Mouse (Mus musculus): ENCODE results near the gene Slc37a4.
"Not testable (repeated sequence)": the region's sequence is repeated elsewhere in the genome, so short reads cannot be mapped to it uniquely, and the experiment has no call there.

Slc37a4 gene

DNA sequence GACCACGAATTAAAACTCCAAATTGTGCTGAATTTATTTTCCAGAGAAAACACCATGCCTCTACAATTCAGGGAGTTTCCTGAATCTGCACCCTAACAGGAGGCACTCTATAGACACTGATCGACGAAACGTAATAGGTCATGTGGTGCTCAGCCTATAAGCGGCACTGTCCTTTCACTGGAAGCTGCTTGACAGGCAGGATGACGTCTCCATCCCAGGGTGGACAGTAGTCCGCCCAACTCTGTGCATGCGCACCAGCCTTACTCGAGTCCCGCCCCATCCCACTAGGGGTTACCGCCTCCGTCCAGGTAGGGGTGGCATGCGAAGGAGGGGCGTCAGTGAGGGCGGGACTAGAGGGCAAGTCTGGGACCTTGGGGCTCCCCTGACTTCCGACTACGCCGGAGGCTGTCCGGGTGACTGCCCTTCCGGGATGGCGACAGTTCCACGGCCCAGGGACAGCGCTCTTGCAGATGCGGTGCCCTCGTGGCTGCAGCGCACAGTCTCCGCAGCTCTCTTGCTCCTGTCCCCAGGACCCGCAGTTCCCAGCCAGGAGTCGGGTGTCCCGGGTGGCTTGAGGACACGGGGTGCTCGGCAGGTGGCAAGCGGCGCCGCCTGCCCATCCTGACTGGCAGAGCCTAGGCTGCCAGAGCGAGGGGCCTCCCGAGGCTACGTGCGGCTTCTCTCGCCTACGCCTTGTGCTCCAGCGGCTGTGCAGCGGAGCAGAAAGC lies at the start of gene Slc37a4:
Gene Slc37a4, plus strand, starts transcription at position 169 of the 728 bp plus-strand sequence.
- DNase-seq (ENCODE audit: low spot score in 2 of 2) = peak; percentile 92 to 95

DNA sequence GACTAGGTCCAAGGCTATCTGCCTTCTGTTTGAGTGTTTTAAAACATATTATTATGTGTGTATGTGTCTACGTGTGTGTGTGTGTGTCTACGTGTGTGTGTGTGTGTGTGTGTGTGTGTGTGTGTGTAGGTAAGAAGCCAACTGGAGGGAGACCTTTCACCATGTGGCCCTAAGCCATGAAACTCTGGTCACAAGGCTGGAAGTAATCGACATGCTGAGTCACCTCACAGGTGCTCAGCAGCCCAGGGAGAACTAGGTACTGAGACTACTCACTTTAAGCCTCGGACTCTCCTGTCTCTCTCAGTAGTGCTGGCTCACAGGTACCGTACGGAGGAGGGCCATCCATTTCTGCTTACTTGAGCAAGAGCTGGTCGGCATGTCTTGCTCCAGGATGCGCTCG lies 49.5 kb upstream of the Slc37a4 start:
- no peak for DNase-seq (ENCODE audit: low spot score in 2 of 2)

DNA sequence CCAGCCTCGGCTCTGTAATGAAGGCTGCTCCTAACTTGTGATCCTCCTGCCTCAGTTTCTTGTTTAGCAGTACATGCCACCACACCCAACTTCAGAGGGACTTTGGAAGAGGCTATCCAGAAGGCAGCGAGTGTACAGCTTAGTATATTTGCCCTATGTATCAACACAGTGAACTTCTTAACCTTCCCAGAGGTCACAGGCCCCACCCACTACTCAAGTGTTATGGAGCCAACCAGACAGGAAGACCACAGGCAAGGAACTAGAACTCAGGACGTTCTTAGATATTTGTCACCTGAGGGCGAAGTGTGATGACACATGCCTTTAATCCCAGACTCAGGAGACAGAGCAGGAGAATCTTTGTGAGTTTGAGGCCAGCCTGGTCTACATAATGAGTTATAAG lies 49.0 kb upstream of the Slc37a4 start:
- no peak for DNase-seq (ENCODE audit: low spot score in 2 of 2)

DNA sequence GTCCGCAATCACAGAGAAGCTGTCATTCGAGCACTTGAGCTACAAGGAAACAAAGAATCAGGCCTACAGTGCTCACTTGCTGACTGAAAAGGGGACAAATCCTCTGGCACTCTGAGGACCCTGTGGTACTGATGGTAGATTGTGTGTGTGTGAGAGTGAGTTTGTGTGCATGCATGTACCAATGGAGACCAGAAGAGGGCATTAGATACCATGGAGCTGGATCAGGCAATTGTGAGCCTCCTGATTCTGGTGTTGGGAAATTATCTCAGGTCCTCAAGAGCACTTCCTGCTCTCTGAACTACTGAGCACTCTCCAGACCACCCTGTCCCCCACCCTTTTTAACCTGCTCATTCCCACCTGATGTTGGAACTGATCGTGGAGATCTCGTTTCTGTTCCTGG lies 48.1 kb upstream of the Slc37a4 start:
- DNase-seq (ENCODE audit: low spot score in 2 of 2) = no peak

DNA sequence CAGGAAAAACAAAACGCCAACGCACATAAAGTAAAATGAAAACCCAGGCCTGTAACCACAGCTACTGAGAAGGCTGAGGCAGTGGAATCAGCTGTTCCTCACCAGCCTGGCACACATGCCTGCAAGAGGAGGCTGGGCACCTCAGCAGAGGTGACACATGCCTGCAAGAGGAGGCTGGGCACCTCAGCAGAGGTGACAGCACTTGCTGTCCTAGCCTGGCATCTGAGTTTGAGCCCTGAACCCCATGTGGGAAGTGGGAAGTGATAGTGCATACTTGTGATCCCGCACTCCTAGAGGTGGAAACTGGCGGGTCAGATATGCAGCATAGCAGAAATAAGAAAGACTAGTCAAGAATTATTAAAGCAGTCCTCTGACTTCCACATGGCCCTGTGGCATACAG lies 45.3 kb upstream of the Slc37a4 start:
- no peak for DNase-seq (ENCODE audit: low spot score in 2 of 2)

DNA sequence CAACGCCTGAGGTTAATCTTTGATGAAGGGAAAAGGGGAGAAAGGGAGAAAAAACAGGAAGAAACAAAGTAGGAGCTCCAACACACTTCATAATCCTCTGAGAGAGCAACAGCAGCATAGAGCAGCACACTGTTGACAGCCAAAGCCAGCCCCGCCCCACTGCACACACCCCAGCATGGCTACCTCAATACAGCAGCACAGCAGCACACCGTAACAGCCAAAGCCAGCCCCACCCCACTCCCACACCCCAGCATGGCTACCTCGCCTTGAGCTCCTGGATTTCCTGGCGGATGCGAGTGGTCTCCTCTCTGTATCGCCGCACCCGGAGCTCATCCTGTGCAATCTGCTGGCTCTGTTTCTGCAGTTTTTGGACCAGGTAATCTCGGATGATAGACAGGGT lies 44.3 kb upstream of the Slc37a4 start:
- DNase-seq (ENCODE audit: low spot score in 2 of 2) = no peak

DNA sequence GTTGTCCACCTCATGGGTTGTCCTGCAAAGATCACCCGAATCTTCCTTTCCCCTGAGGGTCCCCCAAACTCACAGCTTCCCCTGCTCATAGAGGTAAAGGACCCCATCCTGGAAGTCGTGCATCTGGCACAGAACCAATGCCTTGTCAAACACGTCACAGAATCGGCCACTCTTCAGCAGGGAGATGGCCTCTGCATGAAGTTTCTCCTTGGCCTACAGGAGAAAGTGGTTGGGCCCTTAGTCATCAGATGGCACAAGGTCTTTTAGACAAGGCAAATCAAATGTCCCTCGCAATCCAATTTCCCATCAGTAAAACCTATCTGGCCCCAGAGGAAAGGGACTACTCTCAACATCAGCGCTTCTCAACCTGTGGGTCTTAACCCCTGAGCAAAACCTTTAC lies 43.5 kb upstream of the Slc37a4 start:
- no peak for DNase-seq (ENCODE audit: low spot score in 2 of 2)

DNA sequence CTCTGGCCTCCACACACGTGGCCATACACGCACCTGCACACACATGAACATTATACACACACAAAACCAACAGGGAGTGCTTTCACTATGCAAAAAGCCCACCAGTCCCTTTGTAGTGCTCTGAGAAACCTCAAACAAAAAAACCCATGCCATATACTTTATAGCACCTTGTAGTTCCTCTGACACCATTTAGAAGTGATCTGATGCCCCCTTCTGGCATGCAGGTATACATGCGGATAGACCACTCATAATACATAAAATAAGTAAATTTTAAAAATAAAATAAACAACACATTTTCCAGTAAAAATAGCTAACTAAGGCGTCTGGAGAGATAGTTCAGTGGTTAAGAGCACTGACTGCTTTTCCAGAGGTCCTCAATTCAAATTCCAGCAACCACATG lies 39.4 kb upstream of the Slc37a4 start:
- DNase-seq (ENCODE audit: low spot score in 2 of 2) = no peak

DNA sequence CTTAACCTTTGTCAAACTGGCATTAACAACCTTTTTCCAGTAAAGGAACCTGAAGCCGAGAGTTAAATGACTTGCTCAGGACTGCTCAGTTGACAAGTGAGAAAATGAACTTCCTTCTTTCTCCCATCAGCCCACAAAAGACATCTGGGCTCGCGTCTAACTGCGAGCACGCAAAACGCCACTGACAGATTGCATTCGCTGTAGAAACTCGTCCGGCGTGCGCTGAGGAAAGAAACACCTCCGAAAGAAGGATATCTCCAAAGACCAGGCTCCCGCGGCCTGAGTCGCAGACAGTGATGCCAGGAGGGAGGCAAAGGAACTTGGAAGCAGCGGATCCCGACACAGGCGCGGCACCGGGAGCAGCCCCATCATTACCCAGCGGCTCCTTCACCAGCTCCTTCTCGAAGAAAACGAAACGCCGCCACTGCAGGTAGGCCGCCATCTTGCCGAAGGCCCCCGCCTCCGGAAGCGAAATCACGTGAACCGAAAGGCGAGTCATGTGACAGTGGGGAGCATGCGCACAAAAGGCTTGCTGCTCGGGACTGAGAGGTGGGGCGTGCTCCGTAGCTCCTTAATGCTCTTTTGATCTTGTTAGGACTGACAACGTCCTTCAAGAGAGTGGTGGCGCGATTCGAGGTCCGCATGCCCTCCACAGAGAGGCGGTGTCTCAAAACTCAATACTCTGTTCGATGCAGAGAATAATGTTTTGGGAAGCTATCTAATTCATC lies 35.3 kb upstream of the Slc37a4 start, which contains the start of gene Vps11:
Gene Vps11, minus strand, starts transcription at position 481 of the 728 bp plus-strand sequence.
- DNase-seq (ENCODE audit: low spot score in 2 of 2) = peak; percentile 78 to 95

DNA sequence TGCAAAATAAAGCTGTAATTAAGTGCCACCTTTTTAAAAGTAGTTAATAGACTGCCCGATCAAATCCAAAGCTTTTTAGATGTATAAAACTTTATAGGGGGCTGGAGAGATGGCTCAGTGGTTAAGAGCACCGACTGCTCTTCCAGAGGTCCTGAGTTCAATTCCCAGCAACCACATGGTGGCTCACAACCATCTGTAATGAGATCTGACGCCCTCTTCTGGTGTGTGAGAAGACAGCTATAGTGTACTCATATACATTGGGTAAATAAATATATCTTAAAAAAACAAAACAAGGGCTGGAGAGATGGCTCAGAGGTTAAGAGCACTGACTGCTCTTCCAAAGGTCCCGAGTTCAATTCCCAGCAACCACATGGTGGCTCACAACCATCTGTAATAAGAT lies 34.7 kb upstream of the Slc37a4 start:
- DNase-seq (ENCODE audit: low spot score in 2 of 2) = not testable (repeated sequence)

DNA sequence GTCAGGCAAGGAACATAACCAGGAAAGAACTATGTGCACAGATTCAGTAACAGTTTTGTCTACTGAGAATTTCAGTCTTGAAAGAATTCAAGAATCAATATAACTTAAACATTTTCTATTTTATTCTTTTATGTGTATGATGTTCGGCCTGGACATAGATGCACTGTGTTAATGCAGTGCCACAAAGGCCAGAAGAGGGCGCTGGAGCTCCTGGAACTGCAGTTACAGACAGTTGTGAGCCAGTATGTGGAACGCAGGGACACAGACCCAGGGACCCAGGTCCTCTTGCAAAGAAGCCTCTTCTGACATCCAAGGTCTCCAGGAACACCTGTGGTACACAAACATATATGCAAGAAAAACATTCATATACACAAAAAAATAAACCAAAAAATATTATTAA lies 32.2 kb upstream of the Slc37a4 start:
- DNase-seq (ENCODE audit: low spot score in 2 of 2) = no peak

DNA sequence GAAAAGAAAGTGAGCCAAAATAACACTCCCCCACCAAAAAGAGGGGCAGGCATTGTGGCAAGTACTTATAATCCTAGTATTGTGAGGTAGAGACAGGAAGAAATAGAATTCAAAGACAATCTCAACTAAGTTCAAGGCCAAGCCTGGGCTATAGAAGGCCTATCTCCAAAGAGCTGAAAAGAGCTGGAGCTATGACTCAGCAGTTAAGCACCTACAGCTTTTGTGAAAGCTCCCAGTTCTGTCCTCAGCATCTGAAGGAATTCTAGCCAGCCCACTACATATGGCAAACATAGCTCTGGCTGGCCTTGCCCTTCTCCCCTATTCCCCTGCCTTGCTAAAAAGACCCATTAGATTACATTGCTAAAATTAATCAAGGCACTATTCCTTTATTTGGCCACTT lies 23.3 kb upstream of the Slc37a4 start:
- no peak for DNase-seq (ENCODE audit: low spot score in 2 of 2)

DNA sequence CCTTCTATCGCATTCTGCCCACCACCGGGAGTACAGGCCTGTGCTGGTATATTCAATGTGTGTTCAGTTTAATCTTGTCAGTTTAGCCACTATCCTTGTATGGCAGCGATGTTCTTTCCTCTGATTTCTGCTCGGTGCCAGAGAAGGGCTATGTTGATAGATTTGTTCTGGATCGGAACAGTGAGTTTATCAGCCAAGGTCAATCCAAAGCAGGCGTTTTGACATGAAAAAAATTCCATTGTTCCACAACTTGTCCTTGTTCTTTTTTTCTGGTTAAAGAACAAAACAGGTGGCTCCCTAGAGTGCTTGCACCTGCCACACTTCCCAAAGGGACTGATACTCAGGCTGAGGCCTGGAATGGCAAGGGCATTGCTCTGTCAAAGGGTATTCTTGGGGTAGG lies 20.5 kb upstream of the Slc37a4 start:
- DNase-seq (ENCODE audit: low spot score in 2 of 2) = no peak

DNA sequence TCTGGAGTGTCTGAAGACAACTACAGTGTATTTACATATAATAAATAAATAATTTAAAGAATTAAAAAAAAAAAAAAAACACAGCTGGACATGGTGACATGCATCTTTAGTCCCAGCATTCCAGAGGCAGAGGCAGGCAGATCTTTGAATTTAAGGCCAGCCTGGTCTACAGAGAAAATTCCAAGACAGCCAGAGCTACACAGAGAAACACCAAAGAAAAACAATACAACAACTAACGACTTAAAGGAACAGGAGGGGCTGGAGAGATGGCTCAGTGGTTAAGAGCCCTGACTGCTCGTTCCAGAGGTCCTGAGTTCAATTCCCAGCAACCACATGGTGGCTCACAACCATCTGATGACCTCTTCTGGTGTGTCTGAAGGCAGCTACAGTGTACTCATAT lies 19.3 kb upstream of the Slc37a4 start:
- DNase-seq (ENCODE audit: low spot score in 2 of 2) = not testable (repeated sequence)

DNA sequence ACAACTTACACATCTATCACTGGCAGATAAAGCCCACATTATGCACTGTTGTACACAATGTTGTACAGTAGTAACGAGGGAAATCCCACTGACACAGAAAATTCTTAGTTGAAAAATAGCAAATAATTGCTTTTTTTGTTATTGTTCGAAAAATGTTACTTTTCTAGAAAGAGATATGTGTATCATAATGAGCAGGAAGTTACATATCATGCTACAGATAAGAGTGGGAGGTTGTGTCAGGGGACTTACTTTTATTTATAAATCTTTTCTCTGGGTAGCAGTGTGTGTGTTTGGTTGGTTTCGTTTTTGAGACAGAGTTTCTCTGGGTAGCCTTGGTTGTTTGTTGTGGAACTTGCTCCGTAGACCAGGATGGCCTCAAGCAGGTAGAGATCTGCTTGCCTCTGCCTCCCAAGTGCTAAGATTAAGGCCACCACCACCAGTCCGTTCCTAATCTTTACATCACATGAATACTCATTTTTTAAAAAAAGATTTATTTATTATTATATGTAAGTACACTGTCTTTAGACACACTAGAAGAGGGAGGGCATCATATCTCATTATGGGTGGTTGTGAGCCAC lies 18.4 kb upstream of the Slc37a4 start:
- DNase-seq (ENCODE audit: low spot score in 2 of 2) = no peak

DNA sequence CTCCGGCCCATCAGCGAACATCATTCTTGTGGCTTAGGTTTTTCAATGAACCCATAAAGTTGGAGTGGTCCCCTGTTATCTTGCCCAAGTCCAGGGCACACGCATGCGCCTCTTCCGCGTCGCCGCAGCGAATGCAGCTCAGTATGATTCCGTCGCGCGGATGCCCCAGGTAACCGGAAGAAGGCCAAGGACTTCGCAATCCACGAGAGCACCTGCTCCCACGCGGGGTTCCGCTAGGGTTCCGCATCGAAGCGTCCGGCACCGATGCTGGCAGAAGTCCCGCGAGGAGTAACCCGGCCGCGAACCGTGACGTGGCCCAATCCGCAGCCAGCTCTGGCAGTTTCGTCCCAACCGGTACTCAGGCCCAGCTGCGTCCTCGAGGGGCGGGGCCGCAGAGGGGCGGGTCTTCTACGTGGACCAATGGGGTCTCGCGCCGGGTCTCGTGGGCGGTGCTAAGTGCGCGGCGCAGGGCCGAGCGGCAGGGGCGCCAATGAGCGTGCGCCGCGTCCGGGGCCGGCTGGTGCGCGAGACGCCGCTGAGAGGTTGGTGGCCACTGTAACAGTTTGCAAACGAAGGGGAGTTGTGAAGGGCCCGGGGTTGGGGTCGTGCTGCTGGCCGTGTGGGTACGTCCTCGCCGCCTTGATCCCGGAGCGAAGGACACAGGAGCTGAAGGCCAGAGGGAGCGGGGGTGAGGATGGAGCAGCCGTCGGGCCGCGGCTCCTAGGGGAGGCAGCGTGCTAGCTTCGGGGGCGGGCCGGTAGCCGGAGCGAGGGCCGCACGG lies 17.4 kb upstream of the Slc37a4 start, which contains the start of gene Hyou1:
Gene Hyou1, plus strand, starts transcription at position 437 of the 781 bp plus-strand sequence.
- peak; percentile 97 to 99 for DNase-seq (ENCODE audit: low spot score in 2 of 2)

DNA sequence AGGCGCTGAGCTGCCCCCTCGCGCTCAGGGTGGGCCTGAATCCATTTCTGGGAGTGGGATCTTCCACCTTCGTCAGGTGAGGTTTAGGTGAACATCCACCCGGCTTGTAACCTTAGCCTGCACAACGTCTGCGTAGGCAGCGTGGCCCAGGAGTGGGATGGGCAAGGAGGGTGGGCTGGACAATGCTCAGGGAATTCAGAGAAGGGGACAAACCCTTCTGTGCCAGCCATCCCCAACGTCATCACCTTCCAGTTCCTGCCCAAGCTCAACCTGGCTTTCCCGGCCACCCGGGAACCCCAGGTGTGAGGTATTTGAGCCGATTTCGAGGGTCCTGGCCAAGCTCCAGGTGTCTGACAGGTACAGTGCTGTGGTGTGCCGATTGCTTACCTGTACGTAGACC lies 16.8 kb upstream of the Slc37a4 start:
- no peak for DNase-seq (ENCODE audit: low spot score in 2 of 2)

DNA sequence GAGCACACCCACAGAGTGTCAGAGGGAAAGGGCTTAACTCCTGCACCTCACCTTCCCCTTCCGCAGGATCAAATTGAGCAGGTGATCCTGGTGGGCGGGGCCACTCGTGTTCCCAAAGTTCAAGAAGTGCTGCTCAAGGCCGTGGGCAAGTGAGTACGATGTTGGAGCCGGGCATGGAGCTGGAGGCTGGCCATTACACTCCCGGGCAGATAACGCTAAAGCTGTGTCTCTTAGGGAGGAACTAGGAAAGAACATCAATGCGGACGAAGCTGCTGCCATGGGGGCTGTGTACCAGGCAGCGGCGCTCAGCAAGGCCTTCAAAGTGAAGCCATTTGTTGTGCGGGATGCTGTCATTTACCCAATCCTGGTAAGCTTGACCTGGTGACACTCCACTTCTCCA lies 12.1 kb upstream of the Slc37a4 start:
- no peak for DNase-seq (ENCODE audit: low spot score in 2 of 2)

DNA sequence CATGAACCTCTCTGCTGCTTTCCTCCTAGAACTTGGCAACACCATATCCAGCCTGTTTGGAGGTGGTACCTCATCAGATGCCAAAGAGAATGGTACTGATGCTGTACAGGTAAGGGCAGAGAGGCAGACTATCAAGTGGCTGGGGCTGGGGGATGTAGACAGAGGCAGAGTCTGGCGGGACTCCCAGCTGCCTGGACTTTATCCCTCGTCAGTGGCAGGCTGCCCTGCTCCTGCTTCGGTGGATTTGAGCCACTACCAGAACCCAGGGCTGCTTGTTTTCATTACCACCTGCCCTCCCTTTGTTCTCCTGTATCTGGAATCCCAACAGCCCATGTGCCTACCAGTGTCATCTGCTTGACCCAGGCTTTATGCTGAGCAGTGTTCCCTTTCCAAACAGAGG lies 9.4 kb upstream of the Slc37a4 start:
- no peak for DNase-seq (ENCODE audit: low spot score in 2 of 2)

DNA sequence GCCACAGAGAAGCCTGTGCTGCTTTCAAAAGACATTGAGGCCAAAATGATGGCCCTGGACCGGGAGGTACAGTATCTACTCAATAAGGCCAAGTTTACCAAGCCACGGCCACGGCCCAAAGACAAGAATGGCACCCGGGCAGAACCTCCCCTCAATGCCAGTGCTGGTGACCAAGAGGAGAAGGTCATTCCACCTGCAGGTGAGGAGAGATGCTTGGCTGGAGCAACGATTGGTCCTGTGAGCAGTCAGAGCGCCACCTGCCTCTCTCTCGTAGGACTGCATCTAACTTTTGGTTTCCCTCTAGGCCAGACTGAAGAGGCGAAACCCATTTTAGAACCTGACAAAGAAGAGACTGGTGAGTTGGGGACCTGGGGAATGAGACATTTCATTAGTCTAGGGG lies 7.4 kb upstream of the Slc37a4 start:
- no peak for DNase-seq (ENCODE audit: low spot score in 2 of 2)

DNA sequence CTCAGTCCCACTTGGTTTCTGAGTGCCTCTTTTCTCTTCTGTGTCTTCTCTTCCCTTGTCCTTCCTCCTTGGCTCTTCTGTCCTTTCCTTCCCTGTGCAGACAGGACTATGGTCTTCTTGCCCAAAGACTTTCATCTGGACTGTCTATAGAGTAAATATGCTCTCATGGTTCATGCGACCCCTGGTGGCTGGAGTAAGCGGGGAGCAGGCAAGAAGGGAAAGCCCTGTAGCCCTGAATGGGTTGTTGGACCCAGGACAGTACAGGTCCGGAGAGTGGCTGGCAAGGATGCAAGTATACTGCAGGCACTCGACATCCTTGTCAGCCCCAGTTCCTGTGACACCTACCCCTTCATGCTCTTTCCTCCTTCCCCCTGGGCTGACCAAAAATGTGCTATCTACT lies 5.2 kb upstream of the Slc37a4 start:
- peak in 1 of 2 experiments; percentile 65 for DNase-seq (ENCODE audit: low spot score in 2 of 2)

DNA sequence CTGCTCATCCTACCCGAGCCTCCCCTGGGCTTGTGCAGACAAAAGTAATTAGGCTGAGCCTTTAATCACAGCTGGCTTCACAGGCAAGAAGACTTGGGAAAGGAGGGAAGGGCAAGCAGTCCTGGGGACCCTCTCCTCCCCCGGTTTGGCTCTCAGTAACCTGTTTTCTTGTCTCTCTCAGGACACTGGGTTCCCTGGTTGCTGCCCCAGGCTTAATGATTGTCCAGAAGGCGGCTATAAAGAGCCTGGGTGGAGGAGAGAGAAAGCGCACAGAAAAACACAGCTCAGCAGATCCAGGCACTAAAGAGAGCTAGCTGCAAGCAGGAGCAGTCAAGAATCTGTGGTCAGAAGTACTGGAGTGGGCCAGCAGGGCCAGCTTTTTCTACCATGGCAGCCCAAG lies 1.4 kb downstream of the Slc37a4 start:
- no peak for DNase-seq (ENCODE audit: low spot score in 2 of 2)
